Mouse (Mus musculus) kidney, postnatal 14 days (tissue): ENCODE results near the gene Gmfg.

Experiments used
- DNase-seq: peaks from one replicate; pipeline ENCODE4 v3.0.0; 2022; ENCODE audit warnings: mixed read lengths

Gmfg gene

DNA sequence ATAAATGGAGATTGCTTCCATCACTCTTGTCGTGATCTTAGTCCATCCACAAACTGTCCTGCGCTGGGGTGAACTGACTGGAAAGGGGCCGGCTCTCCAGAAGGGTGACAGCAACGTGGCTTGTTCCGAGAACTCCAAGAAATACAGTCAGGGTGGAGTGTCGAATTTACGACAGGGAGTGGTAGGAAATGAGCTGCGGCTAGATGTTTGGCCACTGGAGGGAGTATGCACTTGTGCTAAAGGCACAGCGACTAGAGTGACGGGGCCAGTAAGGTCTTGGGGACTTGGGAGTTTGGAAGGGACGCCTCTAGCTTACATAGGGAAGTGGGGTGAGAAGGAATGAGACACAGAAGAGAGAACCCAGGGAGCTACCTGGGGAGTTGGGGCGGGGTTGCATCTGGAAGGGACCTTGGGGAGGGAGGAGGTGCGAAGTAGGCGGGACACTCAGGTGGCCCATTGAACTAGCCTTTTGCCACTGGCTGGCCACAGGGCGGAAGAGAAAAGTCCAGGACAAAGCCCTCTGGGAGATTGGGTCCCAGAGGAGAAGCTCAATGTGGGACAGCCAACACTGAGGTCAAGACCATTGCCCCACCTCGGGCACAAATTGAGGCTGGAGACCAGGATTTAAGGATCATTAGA lies at the start of gene Gmfg:
Gene Gmfg (plus strand): TSS at position 516 of the 639 bp plus-strand sequence.
- DNase-seq, result peak; percentile 84

DNA sequence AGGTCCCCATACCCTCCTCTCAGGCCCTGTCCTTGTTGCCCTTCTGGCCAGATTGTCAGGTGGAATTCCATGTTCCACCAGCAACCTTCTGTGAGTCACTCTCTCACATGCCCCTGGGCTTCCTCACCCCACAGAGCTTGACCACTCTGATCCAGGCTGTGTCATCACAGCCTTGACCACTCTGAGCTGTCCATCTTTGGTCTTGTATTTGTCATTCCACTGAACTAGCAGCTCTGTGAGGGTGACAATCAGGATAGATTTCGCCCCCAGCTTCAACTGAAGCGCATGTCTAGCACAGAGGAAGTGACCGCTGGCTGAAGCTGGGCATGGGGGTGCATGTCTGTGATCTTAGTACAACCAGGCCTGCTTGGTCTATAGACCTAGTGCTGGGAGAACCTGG lies 46.9 kb upstream of the Gmfg start:
- no peak for DNase-seq

DNA sequence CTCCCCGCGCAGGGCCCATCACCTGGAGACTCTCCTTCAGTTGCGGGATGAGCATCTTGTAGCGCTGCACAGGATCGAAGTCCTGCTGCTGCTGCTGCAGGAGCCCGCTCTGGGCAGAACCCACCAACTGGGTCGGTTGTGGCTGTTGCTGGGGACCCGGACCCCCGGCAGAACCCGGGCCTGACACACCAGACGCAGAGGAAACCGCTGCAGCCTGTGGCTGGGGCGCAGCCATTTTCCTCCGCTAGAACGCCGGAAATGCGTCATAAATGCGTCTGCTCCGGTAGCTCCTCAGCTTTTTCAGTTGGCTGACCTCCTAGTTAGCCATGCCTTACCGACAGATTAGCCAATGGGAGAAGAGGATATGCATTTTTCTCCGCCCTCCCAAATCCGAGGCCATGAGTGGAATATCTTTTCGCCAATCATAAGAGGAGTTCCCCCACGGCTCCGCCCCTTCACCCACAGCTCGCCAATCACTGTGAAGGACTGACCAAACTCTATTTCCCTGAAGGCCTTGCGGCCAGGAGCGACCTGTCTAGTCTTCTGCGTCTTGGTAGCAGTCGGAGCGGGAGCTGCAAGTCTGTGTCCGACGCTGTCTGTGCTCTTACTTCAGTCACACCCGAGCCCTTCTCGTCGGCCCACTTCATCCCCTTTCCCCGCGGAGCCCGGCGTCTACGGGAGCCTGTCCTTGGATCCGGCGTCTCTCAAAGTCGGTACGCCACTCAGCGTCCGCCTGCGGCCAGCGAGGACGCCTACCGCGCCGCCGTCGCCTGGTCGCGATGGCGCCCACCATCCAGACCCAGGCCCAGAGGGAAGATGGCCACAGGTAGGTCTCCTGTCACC lies 44.6 kb upstream of the Gmfg start, which contains the start of the genes Med29 and Paf1:
Gene Med29 (minus strand): TSS at position 280 of the 843 bp plus-strand sequence.
Gene Paf1 (plus strand): TSS at position 523 of the 843 bp plus-strand sequence.
- DNase-seq, result peak; percentile 98

DNA sequence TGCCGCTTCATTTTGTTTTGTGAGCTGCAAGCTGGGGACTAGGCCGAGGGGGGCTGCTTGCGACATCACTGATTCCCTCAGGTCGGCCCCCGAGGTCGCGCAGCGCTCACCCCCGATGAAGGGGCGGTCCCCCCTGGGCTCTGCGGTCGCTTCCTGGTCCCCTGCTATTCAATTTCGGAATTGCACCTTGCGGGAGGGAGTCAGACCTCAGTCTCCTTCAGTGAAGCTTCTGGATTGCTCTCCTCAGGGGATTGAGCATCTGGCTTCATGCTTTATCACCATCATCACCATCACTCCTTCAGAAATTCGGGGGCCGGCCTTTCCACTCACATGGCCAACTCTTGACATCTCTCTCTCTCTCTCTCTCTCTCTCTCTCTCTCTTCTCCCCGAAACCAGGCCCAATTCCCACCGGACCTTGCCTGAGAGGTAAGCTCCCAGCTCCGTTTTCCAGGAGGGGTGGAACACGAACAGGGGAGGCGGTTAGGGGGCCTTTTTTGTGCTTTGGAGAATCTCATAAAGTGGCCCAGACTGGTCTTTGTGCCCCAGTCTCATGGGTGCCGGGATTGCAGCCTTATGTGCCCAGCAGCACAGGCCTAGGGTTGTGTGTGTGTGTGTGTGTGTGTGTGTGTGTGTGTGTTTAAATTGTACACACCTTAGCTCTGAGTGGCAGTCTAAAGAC lies 43.8 kb upstream of the Gmfg start:
- no peak for DNase-seq

- DNase-seq, result no peak
Measured at GRCm38 (mm10) chr7:28395425-28395824, 41.8 kb upstream of the Gmfg start.

GRCm38 (mm10) chr7:28398000-28398399 lies 39.2 kb upstream of the Gmfg start:
- DNase-seq, result peak; percentile 56

GRCm38 (mm10) chr7:28398696-28399340 lies 38.4 kb upstream of the Gmfg start:
- DNase-seq, result no peak

DNA sequence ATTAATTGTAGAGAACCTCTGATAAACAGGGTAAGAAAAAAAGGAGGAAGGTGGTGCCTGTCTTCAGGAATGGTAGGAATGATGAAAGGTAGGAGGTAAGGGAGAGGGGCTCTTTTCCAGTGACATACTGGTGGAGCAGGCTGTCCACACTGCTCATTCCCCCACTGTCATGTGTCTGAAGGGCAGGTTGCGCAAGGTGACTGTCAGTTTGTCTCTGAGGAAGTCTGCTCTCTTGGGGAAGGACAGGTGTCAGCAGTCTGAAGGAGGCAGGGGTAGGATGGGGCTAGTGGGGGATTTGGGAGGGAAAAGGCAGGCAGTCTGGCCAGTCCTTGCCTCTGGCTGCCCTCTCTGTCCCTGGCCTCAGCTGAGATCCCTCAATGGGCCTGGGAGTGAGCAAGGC lies 36.2 kb upstream of the Gmfg start:
- no peak for DNase-seq

DNA sequence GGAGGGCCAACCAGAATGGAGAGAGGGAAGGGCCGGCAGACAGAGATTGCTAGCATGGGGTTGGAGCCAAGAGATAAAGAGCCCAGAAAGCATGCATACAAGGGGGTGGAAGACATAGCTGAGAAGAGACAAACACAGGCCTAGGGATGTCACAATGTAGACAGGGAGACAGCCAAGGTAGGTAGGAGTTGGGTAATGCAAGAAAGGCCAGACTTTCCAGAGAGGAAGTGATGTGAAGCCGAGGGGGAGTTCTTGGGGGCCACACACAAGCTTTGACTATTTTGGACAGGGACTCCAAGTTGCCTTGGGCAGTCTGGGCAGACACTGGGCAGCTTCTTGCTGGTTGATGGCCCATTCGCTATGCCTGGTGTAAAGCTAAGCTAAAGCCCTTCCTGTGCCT lies 35.3 kb upstream of the Gmfg start:
- no peak for DNase-seq

DNA sequence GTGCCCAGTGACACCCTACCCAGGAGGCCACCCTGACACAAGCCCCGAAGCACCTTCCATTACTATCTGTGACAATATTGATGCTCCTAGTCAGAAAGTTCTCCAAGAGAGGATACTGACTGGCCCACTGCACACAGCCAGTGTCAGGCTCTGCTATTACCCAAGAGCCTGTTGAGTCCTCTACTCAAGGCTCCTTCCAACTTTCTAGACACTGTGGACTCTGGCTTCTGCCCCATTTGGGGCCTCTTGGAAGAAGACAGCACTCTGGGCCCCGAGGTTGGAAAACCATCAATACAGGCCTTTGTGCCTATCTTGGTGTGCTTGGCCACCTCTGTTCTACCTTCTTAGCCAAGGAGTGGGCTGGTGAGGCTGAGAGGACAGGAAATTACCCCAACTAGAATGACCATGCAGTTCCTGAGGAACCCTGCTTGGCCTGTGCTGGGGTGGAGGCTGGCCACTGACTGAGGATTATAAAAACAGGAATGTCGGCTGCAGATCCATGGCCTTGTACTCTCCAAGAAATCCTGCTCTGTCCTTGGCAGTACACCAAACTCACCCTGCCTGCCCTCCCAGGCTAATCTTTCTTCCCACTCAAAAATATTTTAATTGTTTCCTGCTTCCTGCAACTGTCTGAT lies 26.3 kb upstream of the Gmfg start:
- peak; percentile 87 for DNase-seq

GRCm38 (mm10) chr7:28412826-28413225 lies 24.4 kb upstream of the Gmfg start:
- DNase-seq, result no peak

GRCm38 (mm10) chr7:28417368-28417767 lies 19.9 kb upstream of the Gmfg start:
- no peak for DNase-seq

GRCm38 (mm10) chr7:28418096-28418670 lies 19.1 kb upstream of the Gmfg start:
- peak; percentile 87 for DNase-seq

GRCm38 (mm10) chr7:28419416-28419815 lies 17.8 kb upstream of the Gmfg start:
- DNase-seq, result no peak

GRCm38 (mm10) chr7:28423018-28423417 lies 14.2 kb upstream of the Gmfg start:
- no peak for DNase-seq

GRCm38 (mm10) chr7:28427738-28428137 lies 9.5 kb upstream of the Gmfg start:
- DNase-seq, result peak; percentile 39

DNA sequence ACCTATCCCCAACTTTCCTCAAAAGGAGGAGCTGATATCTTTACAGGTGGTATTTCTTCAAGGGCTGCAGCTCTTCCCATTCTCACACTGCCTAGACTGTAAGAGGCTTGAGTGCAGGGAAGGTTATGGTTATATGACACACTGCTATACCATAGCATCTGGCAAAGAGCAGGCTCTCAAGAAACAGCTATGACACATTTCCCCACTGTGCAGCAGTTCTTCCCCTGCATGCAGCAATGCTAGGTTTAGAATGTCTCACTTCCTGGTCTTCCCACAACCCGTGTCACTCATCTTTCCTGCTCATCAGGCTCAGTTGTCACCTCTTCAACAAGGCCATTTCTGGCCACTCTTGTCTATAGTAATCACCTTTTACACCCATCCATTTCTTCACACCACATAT lies 6.7 kb upstream of the Gmfg start:
- no peak for DNase-seq

DNA sequence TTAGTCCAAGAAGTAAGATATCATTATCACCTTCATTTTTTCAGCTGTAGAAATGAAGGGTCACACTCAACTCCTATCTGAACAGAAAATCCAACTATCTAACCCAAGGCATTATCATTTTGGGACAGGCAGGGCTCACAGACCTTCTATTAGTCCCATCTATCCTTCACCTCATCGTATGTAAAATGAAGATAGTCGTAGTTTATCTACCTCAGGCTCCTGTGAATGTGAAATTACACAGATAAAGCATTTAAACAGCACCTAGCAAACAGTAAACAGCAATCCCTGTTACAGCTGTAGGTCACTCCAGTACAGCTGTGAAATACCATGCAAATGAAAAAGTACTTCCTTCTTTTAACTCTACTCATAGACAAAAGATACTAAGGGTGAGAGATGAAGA lies 5.0 kb upstream of the Gmfg start:
- no peak for DNase-seq

GRCm38 (mm10) chr7:28435660-28436259 lies 1.5 kb upstream of the Gmfg start:
- peak; percentile 33 for DNase-seq

DNA sequence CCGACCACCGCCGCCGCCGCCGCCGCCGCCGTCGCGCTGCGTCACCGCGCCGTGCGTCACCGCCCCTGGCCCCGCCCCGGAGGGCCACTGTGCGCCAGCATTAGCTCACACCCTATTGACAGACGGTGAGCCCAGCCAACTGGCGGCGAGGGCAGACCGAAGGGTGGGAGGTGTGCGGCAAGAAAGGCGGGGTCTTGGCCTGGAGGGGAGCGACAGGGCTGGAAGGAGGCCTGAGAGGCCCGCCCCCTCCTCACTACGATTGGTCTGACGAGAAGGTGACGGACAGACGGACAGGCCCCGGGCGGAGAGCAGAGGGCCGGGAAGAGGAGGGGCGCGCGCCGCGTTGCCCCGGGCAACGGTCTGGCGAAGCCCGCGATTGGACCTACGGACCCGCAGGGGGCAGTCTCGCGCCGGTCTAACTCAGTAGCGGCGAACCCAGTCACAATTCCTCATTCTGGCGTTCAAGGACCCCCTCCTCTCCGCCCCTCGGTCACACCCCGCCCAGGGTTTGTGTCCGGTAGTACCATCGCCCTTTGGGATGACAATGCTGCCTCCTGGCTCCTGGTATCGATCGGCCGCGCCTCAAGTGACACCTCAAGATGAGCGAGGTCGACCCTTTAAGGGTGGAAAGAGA lies 859 bp upstream of the Gmfg start:
- DNase-seq, result peak; percentile 100

GRCm38 (mm10) chr7:28437964-28438363 lies 717 bp downstream of the Gmfg start:
- no peak for DNase-seq
